8 mouse cellular contexts compared by ENCODE assay signal in genomic region chr7:19458591-19459111, GRCm38 (mm10). TPM values are rescaled to one million over a fixed set of nuclear protein-coding genes. Genes with fewer than 3 reads are reported as not detected.
DNase-seq lines count a peak whose midpoint lies in the region; ATAC-seq and TF ChIP-seq lines count a peak whose summit lies in the region.

Mark4 (minus strand) TSS chr7:19458821.

- DNase-seq in c-Kit-positive CD71-positive TER-119-positive erythroid progenitor cells, embryonic 14.5 days (ENCODE audit: low spot score): peak; percentile 73
- peak; percentile 86 for DNase-seq in heart, postnatal 0 days (ENCODE audit: low spot score)
- DNase-seq in kidney, postnatal 4 days: peak; percentile 84 to 90
- peak; percentile 80 to 81 for DNase-seq in lung, adult 18-20 months
- DNase-seq in testis, postnatal 14 days (ENCODE audit: low spot score): peak; percentile 83

- TF ChIP-seq CTCF in E14TG2a.4 (conservative IDR thresholded peaks at IDR 0.05; ENCODE audit: low read length): no peak
- TF ChIP-seq CTCF in heart, postnatal 0 days (IDR thresholded peaks at IDR 0.05; ENCODE audit: low read depth): no peak

- no peaks in the 10 kb centered on the region for H3K9me3 ChIP-seq in E14TG2a.4 (ENCODE audit: low read length)
- H3K9me3 ChIP-seq in forebrain, embryonic 13.5 days (replicated peaks): no peaks in the 10 kb centered on the region
- H3K9me3 ChIP-seq in heart, postnatal 0 days (replicated peaks; ENCODE audit: control insufficient read depth, low read length): no peaks in the 10 kb centered on the region
- no peaks in the 10 kb centered on the region for H3K9me3 ChIP-seq in neural tube, embryonic 15.5 days (replicated peaks)

- H3K27ac ChIP-seq in forebrain, embryonic 13.5 days: peak within 1 kb of the TSS; percentile 79
- peak within 1 kb of the TSS; percentile 69 for H3K27ac ChIP-seq in heart, postnatal 0 days (ENCODE audit: low read depth)
- peak within 1 kb of the TSS; percentile 81 for H3K27ac ChIP-seq in neural tube, embryonic 15.5 days (replicated peaks)

- H3K9ac ChIP-seq in forebrain, embryonic 13.5 days: peak within 1 kb of the TSS; percentile 94
- H3K9ac ChIP-seq in heart, postnatal 0 days (replicated peaks; ENCODE audit: low read depth, low read length): peak within 1 kb of the TSS; percentile 87
- H3K9ac ChIP-seq in neural tube, embryonic 15.5 days (replicated peaks): peak within 1 kb of the TSS; percentile 87

- peaks cover 6% of the 10 kb centered on the region for H3K36me3 ChIP-seq in E14TG2a.4 (ENCODE audit: insufficient read depth, low read length)
- H3K36me3 ChIP-seq in forebrain, embryonic 13.5 days (ENCODE audit: poor library complexity, severe bottlenecking): peaks cover 13% of the 10 kb centered on the region
- no peaks in the 10 kb centered on the region; the same call in 1 of the 2 replicates for H3K36me3 ChIP-seq in heart, postnatal 0 days (replicated peaks; ENCODE audit: control insufficient read depth, insufficient read depth, low read length)
- peaks cover 6% of the 10 kb centered on the region; the same call in 1 of the 2 replicates for H3K36me3 ChIP-seq in neural tube, embryonic 15.5 days

- WGBS in forebrain, embryonic 13.5 days: under 1% methylated on average over 18 of the region's 42 CpGs
- under 1% methylated on average over 31 of the region's 42 CpGs for WGBS in heart, postnatal 0 days
- under 1% methylated on average over 22 of the region's 42 CpGs for WGBS in neural tube, embryonic 15.5 days

- H3K27me3 ChIP-seq in E14TG2a.4 (ENCODE audit: insufficient read depth, low read length): peaks cover 7% of the 10 kb centered on the region; the same call in 1 of the 2 replicates
- H3K27me3 ChIP-seq in forebrain, embryonic 13.5 days: peaks cover 9% of the 10 kb centered on the region
- 0 out of 2 replicates have a peak, but pooled peaks cover 3% of the 10 kb centered on the region for H3K27me3 ChIP-seq in heart, postnatal 0 days (ENCODE audit: control insufficient read depth, insufficient read depth, low read length)
- no peaks in the 10 kb centered on the region for H3K27me3 ChIP-seq in neural tube, embryonic 15.5 days (replicated peaks)

- peak; percentile 91 for ATAC-seq in forebrain, embryonic 13.5 days
- peak; percentile 89 for ATAC-seq in heart, postnatal 0 days (ENCODE audit: insufficient read depth, low read depth)
- peak; percentile 88 for ATAC-seq in neural tube, embryonic 15.5 days (ENCODE audit: low FRiP score)

- peak within 1 kb of the TSS; percentile 98 for H3K4me2 ChIP-seq in forebrain, embryonic 13.5 days
- peak within 1 kb of the TSS; percentile 96 for H3K4me2 ChIP-seq in heart, postnatal 0 days (ENCODE audit: low read depth, low read length)
- H3K4me2 ChIP-seq in neural tube, embryonic 15.5 days: peak within 1 kb of the TSS; percentile 88

- peak within 1 kb of the TSS; percentile 85 for H3K4me3 ChIP-seq in E14TG2a.4 (replicated peaks; ENCODE audit: low read length)
- H3K4me3 ChIP-seq in forebrain, embryonic 13.5 days: peak within 1 kb of the TSS; percentile 88
- peak within 1 kb of the TSS; percentile 79 for H3K4me3 ChIP-seq in heart, postnatal 0 days (ENCODE audit: low read depth, low read length)
- H3K4me3 ChIP-seq in neural tube, embryonic 15.5 days (replicated peaks): peak within 1 kb of the TSS; percentile 83

- no peak for TF ChIP-seq EP300 in heart, postnatal 0 days (IDR thresholded peaks at IDR 0.05; ENCODE audit: low read depth)

- H3K4me1 ChIP-seq in E14TG2a.4 (replicated peaks; ENCODE audit: low read depth, low read length): peaks cover 84% of the 10 kb centered on the region
- peaks cover 25% of the 10 kb centered on the region for H3K4me1 ChIP-seq in forebrain, embryonic 13.5 days
- H3K4me1 ChIP-seq in heart, postnatal 0 days (ENCODE audit: control insufficient read depth, insufficient read depth): peaks cover 14% of the 10 kb centered on the region
- H3K4me1 ChIP-seq in neural tube, embryonic 15.5 days: peaks cover 30% of the 10 kb centered on the region

RNA-seq across cellular contexts. Expression of gene Mark4, which starts in this region (rescaled TPM):
- polyA plus RNA-seq in forebrain, embryonic 13.5 days (2015; fragmentation: Nextera tagmentation; extraction: Ambion mirVana): 11.7 and 12.2 TPM in 2 replicates
- total RNA-seq in heart, postnatal 0 days (2014; rRNA removed; ENCODE audit: low replicate concordance): 16.0 and 26.4 TPM in 2 replicates
- 5.5 and 5.6 TPM in 2 replicates for polyA plus RNA-seq in heart, postnatal 0 days (2015; fragmentation: Nextera tagmentation; extraction: Ambion mirVana)
- 15.4 and 16.5 TPM in 2 replicates for polyA plus RNA-seq in neural tube, embryonic 15.5 days (2015; fragmentation: Nextera tagmentation; extraction: Ambion mirVana)

Comparison
In these comparisons a context has a peak if more than half of its experiments do, and no peak if none do; other contexts are left out.
1. Peak in every context shown above with its lines: DNase-seq, ATAC-seq, H3K4me3 ChIP-seq and H3K27ac ChIP-seq.